Mouse (Mus musculus) heart, embryonic 14.5 days (tissue): Measurements from ENCODE around the gene Mtf1. TPM values are rescaled to one million over a fixed set of nuclear protein-coding genes. Genes with fewer than 3 reads are reported as not detected.
A peak's percentile ranks its signal among the peaks of the same experiment; 100 is the strongest.

ENCODE experiments used
- ATAC-seq: fragments of 200-750 bp; cut with Nextera tagmentation; 2 replicates; pipeline ENCODE4 v1.8.0; 2017; ENCODE audit warnings: low read depth, moderate TSS enrichment; ENCODE audit not compliant: insufficient number of reproducible peaks, insufficient read depth, low FRiP score
- H3K27ac ChIP-seq, 2 experiments: fragments of 200-500 bp in 1 of 2; fragments of 300-500 bp in 1 of 2; sonication (generic) in 1 of 2; replicated peaks in 1 of 2; 2 replicates each; pipeline ENCODE4 v1.5.1; 2012 to 2014; ENCODE audit warnings: low read depth in 2 of 2, low read length in 2 of 2, control low read depth in 1 of 2, mild to moderate bottlenecking in 1 of 2, mixed read lengths in 1 of 2; ENCODE audit not compliant: control insufficient read depth in 1 of 2, insufficient read depth in 1 of 2
- H3K27me3 ChIP-seq: fragments of 300-500 bp; sonication (generic); 2 replicates; pipeline ENCODE4 v1.6.1; 2014; ENCODE audit warnings: mild to moderate bottlenecking, low read length, control low read depth; ENCODE audit not compliant: control insufficient read depth, insufficient read depth
- H3K36me3 ChIP-seq: fragments of 300-500 bp; sonication (generic); 2 replicates; pipeline ENCODE4 v1.6.1; 2014; ENCODE audit warnings: mild to moderate bottlenecking, control low read depth, low read length, mixed read lengths; ENCODE audit not compliant: control insufficient read depth, insufficient read depth
- H3K4me1 ChIP-seq, 2 experiments: fragments of 200-500 bp in 1 of 2; fragments of 300-500 bp in 1 of 2; sonication (generic) in 1 of 2; 2 replicates each; pipeline ENCODE4 v1.6.1; 2012 to 2014; ENCODE audit warnings: low read length in 2 of 2, control low read depth in 1 of 2, mixed read lengths in 1 of 2; ENCODE audit not compliant: control insufficient read depth in 2 of 2, insufficient read depth in 2 of 2
- H3K4me2 ChIP-seq: fragments of 300-500 bp; sonication (generic); 2 replicates; pipeline ENCODE4 v1.6.1; 2014; ENCODE audit warnings: mild to moderate bottlenecking, low read length
- H3K4me3 ChIP-seq, 2 experiments: fragments of 200-500 bp in 1 of 2; fragments of 300-500 bp in 1 of 2; sonication (generic) in 1 of 2; 2 replicates each; pipeline ENCODE4 v1.5.1; 2012 to 2014; ENCODE audit warnings: low read length in 2 of 2, mild to moderate bottlenecking in 2 of 2, control low read depth in 1 of 2, low read depth in 1 of 2, moderate library complexity in 1 of 2; ENCODE audit not compliant: control insufficient read depth in 1 of 2, insufficient read depth in 1 of 2
- H3K9ac ChIP-seq: fragments of 300-500 bp; sonication (generic); 2 replicates; pipeline ENCODE4 v1.6.1; 2014; ENCODE audit warnings: mild to moderate bottlenecking, low read length
- H3K9me3 ChIP-seq: fragments of 300-500 bp; sonication (generic); 2 replicates; pipeline ENCODE4 v1.6.1; 2016; ENCODE audit warnings: low read length, control low read depth; ENCODE audit not compliant: control insufficient read depth
- WGBS: fragments of 180-500 bp; shearing (Covaris S2); extraction: QIAGEN DNeasy Blood & Tissue Kit; methylation state at CpG from one replicate; pipeline ENCODE4 v1.1.7; 2014; 5-methylcytosine and 5-hydroxymethylcytosine counted together
- polyA plus RNA-seq: library from polyadenylated mRNA; unstranded; fragments of >200 nt; fragmentation: Nextera tagmentation; extraction: Ambion mirVana; gene quantifications from 2 replicates; pipeline ENCODE4 v1.2.1, GENCODE M21; 2014

The Mtf1 gene
- polyA plus RNA-seq, 1 experiment from 2014 or later: 11.4 TPM

DNA sequence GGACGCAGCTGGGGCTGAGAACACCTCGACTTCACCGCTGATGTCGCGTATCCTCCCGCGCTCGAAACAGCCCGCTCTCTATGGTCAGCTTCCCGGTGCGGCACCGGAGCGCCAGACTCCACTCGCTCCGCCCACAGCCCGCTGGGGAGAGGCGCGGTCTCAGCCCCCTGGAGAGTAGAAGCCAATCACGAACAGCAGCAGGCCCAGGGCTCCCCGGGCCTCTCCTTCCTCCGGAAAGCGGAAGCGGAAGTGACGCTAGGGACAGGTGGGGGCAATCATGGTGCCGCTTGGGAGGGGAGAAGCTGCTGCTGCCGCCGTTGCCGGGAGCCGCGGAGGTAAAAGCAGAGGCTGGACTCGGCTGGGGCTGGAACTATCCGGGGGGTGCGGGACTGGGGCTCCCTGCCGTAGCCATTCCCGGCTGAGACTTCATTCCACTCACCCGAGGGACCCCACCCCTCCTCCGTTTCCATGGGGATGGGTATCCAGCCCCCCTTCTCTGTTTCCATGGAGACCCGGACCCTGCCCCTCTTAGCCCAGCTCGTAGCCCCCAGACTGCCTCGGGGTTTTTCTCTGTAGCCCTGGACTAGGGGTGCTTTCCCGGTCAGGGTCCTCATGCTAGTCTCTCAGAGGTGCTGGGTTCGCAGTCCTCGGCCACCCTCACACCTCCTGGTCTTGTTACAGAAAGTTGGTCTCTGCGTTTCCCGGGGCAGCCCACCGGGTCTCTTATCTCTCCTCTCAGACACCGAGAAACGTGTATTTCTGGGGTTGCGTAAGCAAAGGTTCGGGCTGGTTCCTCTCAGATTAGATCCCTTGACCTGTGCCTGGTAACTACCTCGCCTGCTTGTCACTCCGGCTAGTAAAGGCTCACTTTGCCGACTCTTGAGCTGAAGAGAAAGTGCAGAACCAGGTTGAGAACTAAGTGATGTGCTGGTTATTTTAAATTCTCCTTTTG is 681 bp downstream of the Mtf1 start:
- H3K27ac ChIP-seq: peak overlapping the region; percentile 90 to 94
- peak overlapping the region; percentile 93 for H3K4me2 ChIP-seq
- H3K36me3 ChIP-seq: peaks cover 58% of the 10 kb centered on the region
- under 1% methylated on average over 53 of the region's 53 CpGs for WGBS
- no peaks in the 10 kb centered on the region for H3K9me3 ChIP-seq
- peak; percentile 99 for ATAC-seq
- H3K9ac ChIP-seq: peak overlapping the region; percentile 89
- H3K27me3 ChIP-seq: no peaks in the 10 kb centered on the region
- peak overlapping the region; percentile 66 to 89 for H3K4me3 ChIP-seq
- H3K4me1 ChIP-seq: peaks cover 0 to 12% of the 10 kb centered on the region in 2 experiments; a peak in 3 of 4 replicates

DNA sequence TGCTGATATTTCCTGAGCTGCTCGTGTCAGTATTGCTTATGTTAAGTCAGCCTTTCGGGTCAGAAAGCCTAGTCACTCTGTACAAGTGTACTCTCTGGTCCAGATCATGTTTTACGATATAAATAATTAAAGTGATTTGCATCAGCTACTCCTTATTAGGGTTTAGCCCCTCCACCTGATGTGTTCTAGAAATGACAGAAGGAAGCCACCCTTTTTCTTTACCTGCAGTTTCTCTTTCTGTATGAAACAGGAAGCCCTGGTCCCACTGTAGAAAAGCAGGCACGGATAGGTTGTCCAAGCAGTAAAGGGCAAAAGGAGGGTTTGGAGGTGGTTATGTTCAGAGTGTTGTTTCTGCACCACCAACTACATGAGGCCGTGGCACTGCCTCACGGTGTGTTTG is 1.5 kb downstream of the Mtf1 start:
- H3K4me2 ChIP-seq: peak overlapping the region; percentile 93
- WGBS: 69% methylated on average over 6 of the region's 6 CpGs
- no peaks in the 10 kb centered on the region for H3K9me3 ChIP-seq
- H3K4me1 ChIP-seq: peaks cover 0 to 16% of the 10 kb centered on the region in 2 experiments
- no peaks in the 10 kb centered on the region for H3K27me3 ChIP-seq
- H3K9ac ChIP-seq: peak overlapping the region; percentile 89
- no peak overlapping the region for H3K27ac ChIP-seq
- peaks cover 50% of the 10 kb centered on the region for H3K36me3 ChIP-seq
- H3K4me3 ChIP-seq: peak overlapping the region in 1 of 2 experiments; percentile 89; a peak in 3 of 4 replicates
- ATAC-seq: no peak

GRCm38 (mm10) chr4:124808511-124808910 is 6.6 kb downstream of the Mtf1 start:
- no peaks in the 10 kb centered on the region for H3K9me3 ChIP-seq

GRCm38 (mm10) chr4:124809136-124809883 is 7.4 kb downstream of the Mtf1 start:
- ATAC-seq: no peak
- Histone ChIP-seq H3K9me3 (no peaks in the 10 kb centered on the region), H3K27me3 (no peaks in the 10 kb centered on the region), H3K4me1 (peaks cover 0 to 4% of the 10 kb centered on the region in 2 experiments; a peak in 2 of 4 replicates), H3K27ac (0 out of 4 replicates have a peak overlapping the region, but pooled peaks of 1 of the 2 experiments have one; percentile 38), H3K36me3 (peaks cover 39% of the 10 kb centered on the region), H3K9ac (no peak overlapping the region), H3K4me3 (no peak overlapping the region), H3K4me2 (no peak overlapping the region)
- 82% methylated on average over 9 of the region's 9 CpGs for WGBS

More at GRCm38 (mm10) chr4:124808511-124808910, 6.6 kb downstream of the Mtf1 start:
- WGBS: 52% methylated on average over 5 of the region's 5 CpGs
- Histone ChIP-seq H3K27ac (peak overlapping the region; percentile 5 to 38; a peak in 1 of 4 replicates), H3K9ac (no peak overlapping the region), H3K36me3 (peaks cover 40% of the 10 kb centered on the region), H3K4me2 (no peak overlapping the region), H3K27me3 (no peaks in the 10 kb centered on the region), H3K4me3 (no peak overlapping the region), H3K4me1 (peaks cover 0 to 6% of the 10 kb centered on the region in 2 experiments; a peak in 3 of 4 replicates)
- ATAC-seq: no peak

GRCm38 (mm10) chr4:124810056-124810455 is 8.2 kb downstream of the Mtf1 start:
- no peak for ATAC-seq

GRCm38 (mm10) chr4:124811347-124811975 is 9.6 kb downstream of the Mtf1 start:
- no peaks in the 10 kb centered on the region for H3K9me3 ChIP-seq
- no peak overlapping the region for H3K27ac ChIP-seq
- H3K4me2 ChIP-seq: no peak overlapping the region
- H3K4me1 ChIP-seq: peaks cover 0 to 4% of the 10 kb centered on the region in 2 experiments; a peak in 2 of 4 replicates
- H3K36me3 ChIP-seq: peaks cover 27% of the 10 kb centered on the region
- ATAC-seq: no peak
- H3K4me3 ChIP-seq: no peak overlapping the region
- no peak overlapping the region for H3K9ac ChIP-seq
- 52% methylated on average over 9 of the region's 9 CpGs for WGBS
- H3K27me3 ChIP-seq: no peaks in the 10 kb centered on the region

More at GRCm38 (mm10) chr4:124810056-124810455, 8.2 kb downstream of the Mtf1 start:
- 89% methylated on average over 7 of the region's 7 CpGs for WGBS
- H3K27ac ChIP-seq: no peak overlapping the region
- H3K4me3 ChIP-seq: no peak overlapping the region
- H3K4me2 ChIP-seq: no peak overlapping the region
- no peaks in the 10 kb centered on the region for H3K9me3 ChIP-seq
- H3K27me3 ChIP-seq: no peaks in the 10 kb centered on the region
- H3K9ac ChIP-seq: no peak overlapping the region
- peaks cover 0 to 4% of the 10 kb centered on the region in 2 experiments; a peak in 2 of 4 replicates for H3K4me1 ChIP-seq
- peaks cover 35% of the 10 kb centered on the region for H3K36me3 ChIP-seq

- Histone ChIP-seq H3K36me3 (peaks cover 25% of the 10 kb centered on the region), H3K4me3 (no peak overlapping the region), H3K9me3 (no peaks in the 10 kb centered on the region), H3K9ac (no peak overlapping the region), H3K4me2 (no peak overlapping the region), H3K27ac (no peak overlapping the region), H3K27me3 (no peaks in the 10 kb centered on the region), H3K4me1 (peaks cover 3 to 11% of the 10 kb centered on the region in 2 experiments; a peak in 3 of 4 replicates)
- no peak for ATAC-seq
- WGBS: 90% methylated on average over 11 of the region's 11 CpGs
Observed at GRCm38 (mm10) chr4:124815901-124816300, 14.0 kb downstream of the Mtf1 start.
